Mouse (Mus musculus) monocyte, adult 5-6 weeks (primary cell): ENCODE results near the gene Hoxd10. TPM values are rescaled to one million over a fixed set of nuclear protein-coding genes. Genes with fewer than 3 reads are reported as not detected.

Experiments used
- ATAC-seq: fragments of 153-309, 156-312 bp; replicated peaks from 2 replicates; pipeline ENCODE4 v1.8.0; 2017; ENCODE audit warnings: mild to moderate bottlenecking; ENCODE audit not compliant: low TSS enrichment, insufficient number of reproducible peaks, severe bottlenecking, poor library complexity, low FRiP score
- total RNA-seq: library from RNA; stranded (forward); fragments of 200-1000, 200-491, 200-594 nt; gene quantifications from 3 replicates; pipeline ENCODE4 v1.2.3, GENCODE M21; 2017

The Hoxd10 gene
- total RNA-seq, 1 experiment from 2014 or later, result not detected

DNA sequence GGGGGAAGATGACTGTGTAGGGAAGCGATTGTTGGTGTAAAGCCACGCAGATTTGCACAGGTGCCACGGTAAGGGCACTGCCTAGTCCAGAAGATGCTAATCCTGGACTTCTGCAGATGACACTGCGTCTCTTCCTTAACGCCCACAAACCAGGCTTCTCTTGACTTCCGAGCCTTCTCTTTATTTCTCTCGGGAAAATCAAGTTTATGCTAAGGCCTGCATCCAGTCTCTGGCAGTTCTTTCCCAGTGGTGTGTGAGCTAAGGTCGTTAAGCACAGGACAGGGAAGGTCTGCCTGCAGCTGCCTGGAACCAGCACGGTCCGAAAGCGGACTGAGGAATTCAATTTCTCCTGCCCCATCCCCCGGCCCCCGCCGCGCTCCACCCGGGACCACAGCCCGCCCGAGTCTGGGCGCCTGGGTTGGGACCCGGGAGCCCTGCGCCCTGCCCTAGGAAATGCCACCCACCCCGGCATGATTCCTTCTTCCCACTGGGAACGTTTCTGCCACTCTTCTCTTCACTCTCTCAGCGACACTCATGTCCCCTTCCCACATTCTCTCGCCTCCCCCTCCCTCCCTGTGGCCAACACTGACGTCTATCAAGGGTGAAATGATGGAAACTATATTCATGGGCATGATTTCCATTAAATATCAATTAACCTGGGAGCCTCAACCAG is 12.1 kb downstream of the Hoxd10 start:
- ATAC-seq, result no peak

DNA sequence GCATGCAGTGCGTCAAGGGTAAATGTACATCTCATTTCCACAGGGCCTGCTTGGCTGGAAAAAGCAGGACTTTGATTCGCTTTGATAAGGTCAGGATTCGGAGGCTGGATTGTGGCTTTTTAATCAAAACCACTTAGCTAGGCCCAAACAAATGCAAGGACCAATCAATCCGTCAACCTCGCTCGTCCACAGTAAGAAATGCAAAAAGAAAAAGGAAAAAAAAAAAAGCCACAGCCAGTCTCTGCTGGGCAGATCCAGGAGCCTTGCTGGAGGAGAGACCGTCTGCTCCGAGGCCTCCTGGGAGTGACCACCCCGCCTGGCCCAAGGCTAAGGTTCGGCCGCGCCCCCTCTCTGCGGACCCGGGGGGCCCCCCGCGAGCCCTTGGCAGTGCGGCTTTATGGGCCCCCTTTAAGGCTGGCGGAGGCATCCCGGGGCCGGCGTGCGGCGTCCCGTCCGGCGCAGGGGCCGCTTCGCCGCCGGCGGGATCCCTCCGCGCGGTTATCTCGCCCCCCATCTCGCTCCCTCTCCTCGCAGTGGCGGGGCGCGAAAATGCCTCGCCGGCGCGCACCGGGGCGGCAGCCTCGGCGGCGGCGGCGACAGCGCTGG is 12.8 kb downstream of the Hoxd10 start, which contains the start of gene Hoxd8:
TSS of gene Hoxd8 (plus strand) at position 223 of the 606 bp plus-strand sequence.
- ATAC-seq, result no peak

DNA sequence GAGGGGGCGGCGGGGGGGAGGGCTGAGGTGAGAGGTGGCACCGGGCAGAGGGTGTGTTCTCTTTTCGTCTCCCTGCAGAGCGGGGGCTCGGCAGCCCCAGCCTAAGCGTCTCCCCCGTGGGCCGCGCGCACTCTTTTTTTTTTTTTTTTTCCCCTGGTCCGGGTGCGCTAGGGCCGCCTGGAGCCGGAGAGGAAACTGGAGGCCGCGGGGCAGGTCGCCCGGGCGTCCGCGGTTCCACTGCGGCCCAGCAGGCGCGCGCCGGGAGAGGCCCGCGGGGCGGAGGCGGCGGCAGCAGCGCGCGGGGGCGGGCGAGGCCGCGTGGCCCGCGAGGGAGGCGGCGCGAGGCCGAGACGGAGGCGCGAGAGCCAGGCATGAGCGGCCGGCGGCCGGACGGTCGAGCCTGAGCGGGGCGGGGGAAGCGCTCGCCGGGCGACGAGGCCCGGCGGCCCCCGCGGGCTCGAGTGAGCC is 13.3 kb downstream of the Hoxd10 start:
- no peak for ATAC-seq

DNA sequence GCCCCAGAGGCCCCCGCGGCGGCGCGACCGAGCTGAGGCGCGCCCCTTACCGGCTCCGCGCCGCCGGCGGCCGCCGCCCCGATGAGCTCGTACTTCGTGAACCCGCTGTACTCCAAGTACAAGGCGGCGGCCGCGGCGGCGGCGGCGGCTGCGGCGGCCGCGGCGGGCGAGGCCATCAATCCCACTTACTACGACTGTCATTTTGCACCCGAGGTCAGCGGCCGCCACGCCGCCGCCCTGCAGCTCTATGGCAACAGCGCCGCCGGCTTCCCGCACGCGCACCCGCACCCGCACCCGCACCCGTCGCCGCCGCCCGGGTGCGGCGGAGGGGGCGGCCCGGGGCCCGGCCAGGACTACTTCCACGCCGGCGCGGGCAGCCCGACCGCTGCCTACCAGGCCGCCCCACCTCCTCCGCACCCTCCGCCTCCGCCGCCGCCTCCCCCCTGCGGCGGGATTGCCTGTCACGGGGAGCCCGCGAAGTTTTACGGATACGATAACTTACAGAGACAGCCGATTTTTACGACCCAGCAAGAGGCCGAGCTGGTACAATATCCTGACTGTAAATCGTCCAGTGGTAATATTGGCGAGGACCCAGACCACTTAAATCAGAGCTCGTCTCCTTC is 13.9 kb downstream of the Hoxd10 start:
- no peak for ATAC-seq

DNA sequence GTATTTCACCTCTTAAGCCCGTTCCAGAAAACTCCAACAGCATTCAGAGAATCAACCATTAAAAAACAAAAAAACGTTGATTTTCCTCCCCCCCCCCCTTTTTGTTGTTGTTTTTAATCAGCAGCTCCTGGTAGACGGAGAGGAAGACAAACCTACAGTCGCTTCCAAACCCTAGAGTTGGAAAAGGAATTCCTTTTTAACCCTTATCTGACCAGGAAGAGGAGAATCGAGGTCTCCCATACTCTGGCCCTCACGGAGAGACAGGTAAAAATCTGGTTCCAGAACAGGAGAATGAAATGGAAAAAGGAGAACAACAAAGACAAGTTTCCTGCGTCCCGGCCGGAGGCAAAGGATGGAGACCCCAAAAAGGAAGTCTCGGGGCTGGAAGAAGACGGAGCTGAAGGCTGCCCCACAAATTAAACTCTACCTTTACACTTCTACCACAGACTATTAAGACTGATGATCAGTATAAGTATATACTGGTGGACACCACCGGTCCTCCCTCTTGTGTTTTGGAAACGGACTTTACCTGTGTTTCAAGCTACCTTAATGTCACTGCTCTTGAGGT is 14.8 kb downstream of the Hoxd10 start:
- no peak for ATAC-seq

DNA sequence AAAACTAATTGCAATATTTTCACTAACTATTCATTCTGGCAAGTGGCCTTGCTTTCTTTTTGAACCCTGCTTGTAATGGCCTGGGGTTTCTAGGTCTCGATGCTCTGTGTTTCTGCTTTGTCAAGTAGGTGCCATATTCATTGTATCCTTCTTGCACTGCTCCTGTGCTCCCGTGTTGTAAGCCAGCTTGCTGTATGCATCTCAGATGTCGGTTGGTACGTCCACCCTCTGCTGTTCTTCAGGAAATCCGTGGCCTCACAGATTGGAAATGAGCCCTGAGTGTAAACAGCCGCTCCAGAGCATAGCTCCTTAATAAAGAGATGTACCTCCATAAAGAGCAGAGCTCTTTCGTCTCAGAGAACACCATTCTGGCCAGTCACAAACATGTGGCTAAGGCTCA is 15.9 kb downstream of the Hoxd10 start:
- no peak for ATAC-seq

DNA sequence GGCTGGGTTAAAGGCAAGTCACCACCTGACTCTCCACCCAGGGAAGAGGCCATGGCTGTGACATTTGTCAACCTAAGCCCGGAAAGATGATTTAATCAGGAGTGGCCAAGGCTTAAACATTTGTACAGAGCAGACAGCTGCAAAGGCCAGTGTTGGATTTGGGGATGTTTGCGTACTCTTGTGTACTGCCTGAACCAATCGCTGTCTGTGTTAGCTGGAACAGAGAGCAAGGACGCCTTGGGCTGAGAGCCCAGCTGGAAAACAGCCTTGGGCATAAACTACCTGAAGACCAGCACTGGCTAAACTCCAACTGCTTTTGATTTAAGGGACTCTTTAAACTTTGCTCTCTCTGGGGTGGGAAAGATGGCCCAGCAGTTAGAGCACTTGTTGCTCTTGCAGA is 17.0 kb downstream of the Hoxd10 start:
- ATAC-seq, result no peak

DNA sequence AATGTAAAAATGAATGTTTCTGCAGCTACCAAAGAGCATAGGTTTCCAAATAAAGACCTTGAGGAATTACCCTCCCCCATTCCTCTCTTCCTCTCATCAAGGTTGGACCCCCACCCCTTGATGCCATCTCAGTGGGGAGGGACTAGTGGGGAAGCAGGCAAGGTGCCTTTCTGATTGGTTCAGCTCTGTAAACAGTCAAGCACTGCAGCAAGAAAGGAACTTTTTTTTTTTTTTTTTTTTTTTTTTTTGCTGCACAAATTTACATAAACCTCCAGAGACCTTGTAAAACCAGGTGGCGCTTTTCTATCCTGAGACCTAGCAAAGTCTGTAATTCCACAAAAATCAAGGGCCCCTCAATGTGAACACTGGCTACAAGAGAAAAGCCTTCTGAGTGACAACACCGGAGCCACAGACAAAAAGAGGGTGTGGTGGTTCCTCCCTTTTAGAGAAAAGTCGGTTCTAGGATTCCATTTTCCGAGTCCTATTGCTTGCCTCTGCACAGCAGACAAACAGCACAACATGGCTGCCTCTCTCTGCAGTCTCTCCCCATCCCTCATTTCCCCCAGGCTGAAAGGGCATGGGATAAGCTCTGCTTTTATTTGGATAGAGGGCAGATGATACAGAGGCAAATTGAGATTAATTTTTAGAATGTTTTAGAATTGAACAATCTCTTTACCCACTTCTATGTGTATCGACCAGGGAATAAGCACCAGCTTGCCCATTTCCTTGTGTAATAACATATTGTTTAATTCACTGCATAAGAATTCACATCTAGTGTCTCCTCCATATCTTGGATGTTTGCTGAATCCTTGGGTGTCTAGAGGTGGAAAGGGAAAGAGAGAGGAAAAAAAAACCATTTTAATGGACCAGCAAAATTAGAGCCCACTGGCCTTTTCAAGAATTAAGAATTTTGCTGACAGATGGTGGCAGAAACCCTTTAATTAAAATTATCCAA is 18.0 kb downstream of the Hoxd10 start:
- ATAC-seq, result no peak

DNA sequence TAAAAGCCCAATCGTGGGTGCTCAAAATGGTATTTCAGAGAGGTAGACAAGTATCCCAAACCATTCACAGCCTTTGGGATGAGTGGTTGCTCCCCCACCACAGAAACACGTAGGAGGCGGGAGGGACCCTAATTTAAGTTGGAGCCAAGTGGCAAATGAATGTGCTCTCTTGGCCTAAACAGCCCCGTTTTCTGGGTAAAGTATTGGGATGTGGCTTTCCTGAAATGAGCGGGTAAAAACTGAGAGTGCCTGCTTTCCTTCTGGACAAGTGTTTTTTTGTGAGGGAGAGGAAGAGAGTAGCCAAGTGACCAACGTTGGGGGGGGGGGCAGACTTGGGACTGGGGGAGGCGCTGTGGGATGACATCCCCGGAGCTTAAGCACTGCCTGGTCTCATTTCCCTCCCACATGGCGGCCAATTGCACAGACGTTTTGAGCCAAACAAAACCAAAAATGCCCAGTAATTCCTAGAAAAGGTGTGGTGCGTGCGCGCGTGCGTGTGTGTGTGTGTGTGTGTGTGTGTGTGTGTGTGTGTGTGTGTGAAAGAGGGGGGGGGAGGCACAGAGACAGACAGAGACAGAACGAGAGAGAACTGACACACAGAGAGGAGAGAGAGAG is 19.3 kb downstream of the Hoxd10 start:
- ATAC-seq, result no peak

DNA sequence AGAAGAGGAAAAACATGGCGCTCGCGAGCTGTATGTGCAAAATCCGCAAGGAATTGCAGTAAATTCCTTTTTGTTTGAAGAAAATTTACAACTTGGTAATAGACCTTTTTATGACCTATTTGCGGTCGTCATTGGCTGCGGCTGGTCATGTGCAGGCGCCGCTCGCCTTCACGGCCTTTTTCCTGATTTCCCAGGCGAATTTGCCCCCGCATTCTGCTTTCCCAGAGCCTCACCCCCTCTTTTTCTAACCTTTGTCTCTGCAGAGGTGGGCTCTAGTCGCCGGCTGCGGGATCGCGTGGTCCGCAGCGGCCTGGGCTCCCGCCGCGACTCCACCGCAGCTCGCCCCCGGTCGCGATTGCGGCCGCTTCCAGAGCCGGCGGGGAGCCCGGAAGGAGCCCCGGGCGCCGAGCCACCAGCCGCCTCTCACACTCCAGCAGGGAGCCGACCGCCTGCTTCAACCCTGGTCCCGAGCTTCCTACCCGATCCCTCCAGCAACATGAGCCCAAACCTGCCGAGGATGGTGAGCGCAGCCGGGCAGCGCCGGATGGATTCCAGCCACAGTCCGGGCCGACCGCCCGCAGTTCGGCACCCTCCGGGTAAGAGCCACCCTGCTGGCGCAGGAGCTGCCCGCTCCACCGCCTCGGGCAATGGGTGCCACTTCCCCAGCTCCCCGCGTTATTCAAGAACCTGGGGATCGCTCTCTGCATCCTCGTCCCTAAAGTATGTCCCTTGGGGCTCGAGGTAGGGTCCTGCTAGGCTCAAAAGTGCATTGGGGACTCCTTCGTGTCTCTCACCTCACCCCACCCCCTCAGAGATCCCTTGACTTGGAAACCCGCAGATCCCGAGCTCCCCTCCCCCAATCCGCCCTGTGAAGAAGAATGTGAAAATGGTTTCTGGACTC is 20.2 kb downstream of the Hoxd10 start, which contains the start of the genes Hoxd3 and Hoxd4:
TSS of gene Hoxd3 (plus strand) at position 207 of the 901 bp plus-strand sequence.
TSS of gene Hoxd4 (plus strand) at position 209 of the 901 bp plus-strand sequence.
- ATAC-seq, result no peak

DNA sequence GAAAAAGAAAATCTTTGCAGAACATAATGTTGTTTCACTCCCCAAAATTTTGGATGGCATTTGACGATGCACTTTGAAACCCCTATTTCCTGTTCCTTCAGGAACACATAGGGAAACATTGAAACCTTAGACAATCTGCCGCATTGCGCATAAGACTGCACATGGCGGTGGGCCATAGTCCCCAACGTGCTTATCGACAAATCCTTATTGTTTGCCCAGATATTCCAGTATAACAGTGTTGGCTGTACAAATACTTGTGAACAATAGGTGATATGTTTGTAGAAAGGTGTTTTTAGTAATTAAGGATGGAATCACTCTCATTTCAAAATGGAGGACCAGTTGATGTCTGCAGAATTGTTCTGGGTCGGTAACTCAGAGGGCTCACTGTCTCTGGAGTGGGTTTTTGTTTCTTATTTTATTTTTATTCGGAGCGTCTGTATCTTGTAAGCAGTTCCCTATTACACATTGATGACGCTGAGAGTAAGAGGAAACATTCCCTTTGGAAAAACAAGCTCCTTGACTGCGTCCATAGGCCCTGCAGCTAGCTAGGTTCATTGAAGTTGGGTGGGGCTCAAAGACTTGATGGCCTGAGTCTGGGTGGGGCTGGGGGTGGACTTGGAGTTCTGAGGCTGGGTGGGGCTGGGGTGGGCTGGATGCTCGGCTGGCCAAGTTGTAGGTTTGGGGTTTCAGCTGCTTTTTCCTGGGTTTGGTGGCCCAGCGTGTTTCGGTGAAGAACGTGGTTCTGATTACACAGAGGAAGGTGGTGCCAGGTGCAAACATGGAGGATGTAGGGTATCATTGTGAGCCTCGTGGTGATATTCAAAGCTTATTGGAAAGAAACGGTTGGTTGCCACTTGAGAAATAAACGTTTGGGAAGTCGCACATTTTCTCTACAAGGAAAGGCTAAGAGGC is 21.8 kb downstream of the Hoxd10 start:
- ATAC-seq, result no peak

DNA sequence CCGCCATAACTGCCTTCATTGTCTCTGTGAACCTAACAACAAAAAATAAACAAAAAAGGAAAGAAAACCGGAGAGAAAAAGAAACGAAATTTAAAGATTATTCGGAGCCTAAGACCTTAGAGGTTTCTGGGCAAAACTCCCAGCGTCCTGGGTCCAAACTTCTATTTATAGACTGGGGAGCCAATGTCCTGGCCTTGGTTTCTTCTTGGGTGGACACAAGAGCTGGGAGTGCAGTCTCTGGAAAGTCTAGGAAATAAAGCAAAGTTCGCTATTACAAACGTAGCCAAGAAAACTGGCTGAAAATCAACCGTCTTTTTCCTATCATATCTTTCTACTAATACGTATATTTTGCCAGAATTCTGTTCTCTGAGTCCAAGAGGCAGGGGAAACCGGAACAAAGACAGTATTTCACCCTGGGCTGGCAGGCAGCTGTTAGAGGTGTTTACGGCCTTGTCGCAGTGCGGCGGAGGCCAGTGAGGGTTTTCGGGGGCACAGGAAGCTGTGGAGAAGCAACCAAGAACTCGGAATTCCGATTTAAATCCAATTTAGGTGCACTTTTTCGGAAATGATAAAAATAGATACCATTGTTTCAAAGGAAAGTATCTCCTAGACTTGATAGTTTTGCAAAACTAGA is 22.5 kb downstream of the Hoxd10 start:
- no peak for ATAC-seq

DNA sequence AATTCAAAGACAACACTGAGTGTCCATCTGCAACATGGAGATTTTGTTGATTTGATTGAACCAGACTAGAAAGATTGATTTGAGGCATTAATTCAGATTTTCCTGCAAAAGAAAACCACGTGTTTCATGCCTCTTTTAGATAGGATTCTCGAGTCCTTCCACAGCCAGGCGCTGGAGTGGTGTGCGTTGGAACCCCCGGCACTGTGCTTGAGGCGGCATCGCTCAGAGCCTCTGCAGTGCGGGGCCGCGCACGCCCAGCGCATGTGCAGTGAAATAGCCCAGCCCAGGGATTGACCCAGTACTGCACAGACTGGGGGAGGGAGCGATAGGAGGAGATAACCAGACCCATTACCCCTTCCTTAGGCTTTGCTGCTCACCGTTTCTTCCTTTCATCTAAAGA is 23.2 kb downstream of the Hoxd10 start:
- ATAC-seq, result no peak

DNA sequence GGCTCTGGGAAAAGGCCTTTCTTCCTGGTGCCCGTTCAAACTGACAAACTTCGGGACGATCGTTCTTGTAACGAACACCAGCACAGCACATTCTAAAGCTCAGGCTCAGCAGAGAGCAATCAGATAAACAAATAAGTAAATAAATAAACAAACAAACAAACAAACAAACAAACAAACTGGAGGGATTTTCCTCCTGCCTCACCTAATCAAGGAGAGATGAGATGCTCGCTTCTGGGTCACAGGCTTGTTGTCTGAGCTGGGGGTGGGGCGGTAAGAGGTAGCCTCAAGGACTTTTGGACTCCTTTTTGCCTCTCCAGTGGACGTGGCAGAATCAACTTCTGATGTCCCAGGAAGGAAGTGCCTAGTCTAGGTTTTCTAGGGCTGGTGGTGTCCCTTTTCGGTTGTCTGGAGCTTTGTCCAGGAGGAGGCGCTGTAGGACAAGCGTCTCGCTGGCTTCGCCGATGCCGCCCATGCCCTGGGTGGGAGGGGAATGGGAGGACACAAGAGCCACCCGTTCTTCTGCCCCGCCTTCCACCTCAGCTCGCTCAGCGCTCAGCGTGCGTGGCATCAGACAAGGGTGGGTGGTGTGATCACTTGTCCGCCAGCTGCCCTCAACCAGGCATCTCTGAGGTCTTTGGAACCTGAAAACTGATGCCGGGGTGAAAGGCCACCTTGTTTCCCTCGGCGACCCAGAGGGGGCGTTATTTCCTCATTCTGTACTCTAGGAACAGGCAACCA is 23.9 kb downstream of the Hoxd10 start:
- no peak for ATAC-seq

DNA sequence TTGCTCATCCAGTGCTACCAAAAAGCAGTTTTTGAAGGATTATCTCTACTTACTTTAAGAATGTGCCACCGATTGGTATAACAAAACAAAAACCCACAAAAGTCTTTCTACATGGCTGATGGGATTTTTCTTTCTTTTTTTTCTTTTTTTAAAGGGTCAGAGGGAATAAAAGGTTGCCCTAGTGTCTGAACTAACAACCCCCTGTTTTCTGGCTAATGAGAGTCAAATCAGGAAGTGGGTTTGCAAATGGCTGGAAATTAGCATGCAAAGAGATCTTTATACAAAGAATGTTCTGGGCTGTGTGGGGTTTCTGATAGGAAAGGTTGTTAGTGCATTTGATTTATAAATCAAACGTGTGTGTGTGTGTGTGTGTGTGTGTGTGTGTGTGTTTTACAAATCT is 28.7 kb downstream of the Hoxd10 start:
- no peak for ATAC-seq
